Mouse (Mus musculus) activated CD4-positive, CD25-positive, alpha-beta regulatory T cell, adult 9 weeks (primary cell): ENCODE results near the gene Prl. TPM values are rescaled to one million over a fixed set of nuclear protein-coding genes. Genes with fewer than 3 reads are reported as not detected.

Experiments
- polyA plus RNA-seq: library from polyadenylated mRNA; unstranded; fragments of 100-300 nt; shearing (Covaris generic); gene quantifications from one replicate; pipeline ENCODE4 v1.2.1, GENCODE M21; 2017

The Prl gene
- not detected for polyA plus RNA-seq

GRCm38 (mm10) chr13:27057270-27057669 lies at the start of gene Prl:
TSS of gene Prl (plus strand) at chr13:27057570.

DNA sequence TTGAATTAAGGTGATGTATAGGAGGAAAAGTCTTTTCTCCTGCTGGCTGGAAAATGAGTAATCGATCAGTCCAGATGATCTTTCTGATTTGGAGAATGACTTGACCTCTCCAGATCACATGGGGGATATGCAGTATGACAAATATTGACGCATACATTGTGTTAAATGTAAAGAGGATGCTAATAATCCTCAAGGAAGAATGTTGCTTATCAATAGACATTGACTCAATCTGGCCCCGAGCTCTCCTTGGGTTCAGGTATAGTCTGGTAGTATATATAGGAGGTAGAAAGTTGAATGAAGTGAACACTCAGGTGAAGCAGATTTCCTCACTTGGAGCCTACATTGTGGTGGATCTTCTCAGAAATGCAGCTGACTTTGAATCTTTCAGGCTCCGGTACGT lies 36.5 kb downstream of the Prl start, which contains the start of gene Prl3d1:
Prl3d1 (plus strand) TSS at position 301 of the 400 bp plus-strand sequence.

Other genes starting within 250 kb of the Prl start
- gene Prl3d1, start 36.6 kb downstream of the Prl start, polyA plus RNA-seq: not detected
- not detected for gene Prl3d2, start 64.1 kb downstream of the Prl start, polyA plus RNA-seq
- not detected for gene Prl3d3, start 99.2 kb downstream of the Prl start, polyA plus RNA-seq
- not detected for gene Prl3c1, start 139.1 kb downstream of the Prl start, polyA plus RNA-seq
- not detected for gene Prl3b1, start 184.3 kb downstream of the Prl start, polyA plus RNA-seq
- not detected for gene Prl3a1, start 201.9 kb downstream of the Prl start, polyA plus RNA-seq